Mouse (Mus musculus) liver, embryonic 16.5 days (tissue): ENCODE data around the gene Ntrk2. TPM values are rescaled to one million over a fixed set of nuclear protein-coding genes. Genes with fewer than 3 reads are reported as not detected.

Experiments used
- ATAC-seq: fragments of 200-750 bp; cut with Nextera tagmentation; 2 replicates; pipeline ENCODE4 v1.8.0; 2017; ENCODE audit warnings: low read depth, mild to moderate bottlenecking, moderate number of reproducible peaks, moderate library complexity
- H3K27ac ChIP-seq: fragments of 300-500 bp; sonication (generic); 2 replicates; pipeline ENCODE4 v1.5.1; 2014; ENCODE audit warnings: mild to moderate bottlenecking, low read length
- H3K27me3 ChIP-seq: fragments of 300-500 bp; sonication (generic); 2 replicates; pipeline ENCODE4 v1.6.1; 2014; ENCODE audit warnings: low read depth, low read length, mixed read lengths; ENCODE audit not compliant: control insufficient read depth, insufficient read depth
- H3K36me3 ChIP-seq: fragments of 300-500 bp; sonication (generic); 2 replicates; pipeline ENCODE4 v1.6.1; 2014; ENCODE audit warnings: mild to moderate bottlenecking; ENCODE audit not compliant: control insufficient read depth, insufficient read depth
- H3K4me1 ChIP-seq: fragments of 300-500 bp; sonication (generic); 2 replicates; pipeline ENCODE4 v1.6.1; 2014; ENCODE audit warnings: low read depth, low read length, mixed read lengths; ENCODE audit not compliant: control insufficient read depth
- H3K4me2 ChIP-seq: fragments of 300-500 bp; sonication (generic); 2 replicates; pipeline ENCODE4 v1.6.1; 2014; ENCODE audit warnings: low read depth, low read length, mixed read lengths
- H3K4me3 ChIP-seq: fragments of 300-500 bp; sonication (generic); 2 replicates; pipeline ENCODE4 v1.5.1; 2014; ENCODE audit warnings: low read depth, mild to moderate bottlenecking, low read length
- H3K9ac ChIP-seq: fragments of 300-500 bp; sonication (generic); 2 replicates; pipeline ENCODE4 v1.6.1; 2014; ENCODE audit warnings: low read depth, low read length
- H3K9me3 ChIP-seq: fragments of 300-500 bp; sonication (generic); replicated peaks from 2 replicates; pipeline ENCODE4 v1.6.1; 2016; ENCODE audit warnings: low read length; ENCODE audit not compliant: control insufficient read depth
- whole genome bisulfite sequencing: fragments of 180-500 bp; shearing (Covaris S2); extraction: QIAGEN DNeasy Blood & Tissue Kit; methylation state at CpG from one replicate; pipeline ENCODE4 v1.1.7; 2014; ENCODE audit not compliant: insufficient replicate concordance; 5-methylcytosine and 5-hydroxymethylcytosine counted together
- polyA plus RNA-seq: library from polyadenylated mRNA; unstranded; fragments of >200 nt; fragmentation: Nextera tagmentation; extraction: Ambion mirVana; gene quantifications from 2 replicates; pipeline ENCODE4 v1.2.1, GENCODE M21; 2015

The Ntrk2 gene
- polyA plus RNA-seq, 1 experiment from 2014 or later, result 0.14 TPM

- Histone ChIP-seq H3K27me3 (peaks cover 35% of the 10 kb centered on the region), H3K4me1 (no peaks in the 10 kb centered on the region), H3K27ac (no peak overlapping the region), H3K9ac (no peak overlapping the region), H3K9me3 (no peaks in the 10 kb centered on the region), H3K4me2 (no peak overlapping the region), H3K36me3 (no peaks in the 10 kb centered on the region), H3K4me3 (no peak overlapping the region)
- 0% methylated on average over 1 of the region's 1 CpGs for WGBS
- no peak for ATAC-seq
Observed at GRCm38 (mm10) chr13:58803882-58804281, 2.5 kb upstream of the Ntrk2 start.

GRCm38 (mm10) chr13:58805833-58806232, 536 bp upstream of the Ntrk2 start:
- ATAC-seq, result no peak
- peaks cover 46% of the 10 kb centered on the region for H3K27me3 ChIP-seq
- 80% methylated on average over 11 of the region's 11 CpGs for WGBS

GRCm38 (mm10) chr13:58806896-58807628, 693 bp downstream of the Ntrk2 start:
- Histone ChIP-seq H3K4me3 (peak overlapping the region; percentile 35), H3K9me3 (no peaks in the 10 kb centered on the region), H3K27ac (no peak overlapping the region), H3K9ac (no peak overlapping the region), H3K27me3 (peaks cover 46% of the 10 kb centered on the region), H3K36me3 (no peaks in the 10 kb centered on the region), H3K4me1 (no peaks in the 10 kb centered on the region), H3K4me2 (peak overlapping the region; percentile 47)
- ATAC-seq, result no peak
- 2% methylated on average over 34 of the region's 34 CpGs for WGBS

More at GRCm38 (mm10) chr13:58805833-58806232, 536 bp upstream of the Ntrk2 start:
- Histone ChIP-seq H3K4me3 (no peak overlapping the region), H3K4me1 (no peaks in the 10 kb centered on the region), H3K4me2 (no peak overlapping the region), H3K9me3 (no peaks in the 10 kb centered on the region), H3K36me3 (no peaks in the 10 kb centered on the region), H3K27ac (no peak overlapping the region), H3K9ac (no peak overlapping the region)

DNA sequence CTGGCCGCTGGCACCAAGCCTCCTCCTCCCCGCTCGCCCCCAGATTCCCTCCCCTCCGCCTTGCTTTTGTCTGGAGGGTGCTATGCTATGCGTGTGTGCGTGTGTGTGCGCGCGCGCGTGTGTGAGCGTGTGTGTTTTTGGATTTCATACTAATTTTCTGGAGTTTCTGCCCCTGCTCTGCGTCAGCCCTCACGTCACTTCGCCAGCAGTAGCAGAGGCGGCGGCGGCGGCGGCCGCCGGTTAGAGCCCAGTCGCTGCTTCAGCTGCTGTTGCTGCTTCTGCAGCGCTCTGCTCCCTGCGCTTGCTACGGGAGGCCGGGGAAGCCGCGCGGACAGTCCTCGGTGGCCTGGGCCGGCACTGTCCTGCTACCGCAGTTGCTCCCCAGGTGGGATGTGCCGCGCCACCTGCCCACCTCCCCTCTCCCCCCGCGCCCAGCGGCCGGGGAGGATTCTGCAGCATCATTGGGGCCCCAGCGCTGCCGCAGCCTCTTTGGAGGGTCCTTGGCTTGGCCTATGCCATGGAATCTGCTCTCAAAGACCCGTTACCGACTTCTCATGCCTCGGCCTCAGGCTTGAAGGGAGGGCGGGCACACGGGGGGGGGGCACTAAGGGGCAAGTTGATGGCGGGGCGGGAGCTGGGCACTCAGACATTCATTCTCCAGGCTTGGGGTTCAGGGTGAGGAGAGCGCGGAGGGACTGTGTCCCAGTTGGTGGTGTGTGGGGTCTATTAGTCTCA, 1.4 kb downstream of the Ntrk2 start:
- WGBS, result 2% methylated on average over 50 of the region's 50 CpGs
- ATAC-seq, result no peak
- H3K9ac ChIP-seq, result no peak overlapping the region

GRCm38 (mm10) chr13:58808381-58808821, 2.0 kb downstream of the Ntrk2 start:
- H3K27me3 ChIP-seq, result peaks cover 46% of the 10 kb centered on the region
- no peak overlapping the region for H3K27ac ChIP-seq
- no peak overlapping the region for H3K9ac ChIP-seq
- WGBS, result 2% methylated on average over 32 of the region's 32 CpGs
- no peaks in the 10 kb centered on the region for H3K36me3 ChIP-seq
- no peak for ATAC-seq
- no peaks in the 10 kb centered on the region for H3K9me3 ChIP-seq
- H3K4me3 ChIP-seq, result no peak overlapping the region
- H3K4me1 ChIP-seq, result no peaks in the 10 kb centered on the region
- no peak overlapping the region for H3K4me2 ChIP-seq

More for the DNA sequence above, 1.4 kb downstream of the Ntrk2 start:
- no peaks in the 10 kb centered on the region for H3K4me1 ChIP-seq
- H3K27ac ChIP-seq, result no peak overlapping the region
- peak overlapping the region; percentile 32 for H3K4me3 ChIP-seq
- H3K27me3 ChIP-seq, result peaks cover 46% of the 10 kb centered on the region
- H3K4me2 ChIP-seq, result peak overlapping the region; percentile 47
- no peaks in the 10 kb centered on the region for H3K36me3 ChIP-seq
- no peaks in the 10 kb centered on the region for H3K9me3 ChIP-seq

GRCm38 (mm10) chr13:58809930-58810329, 3.6 kb downstream of the Ntrk2 start:
- H3K4me2 ChIP-seq, result no peak overlapping the region
- H3K4me3 ChIP-seq, result no peak overlapping the region
- H3K9ac ChIP-seq, result no peak overlapping the region
- H3K4me1 ChIP-seq, result no peaks in the 10 kb centered on the region
- no peak overlapping the region for H3K27ac ChIP-seq
- 73% methylated on average over 8 of the region's 8 CpGs for WGBS
- no peak for ATAC-seq
- peaks cover 46% of the 10 kb centered on the region for H3K27me3 ChIP-seq
- no peaks in the 10 kb centered on the region for H3K36me3 ChIP-seq
- H3K9me3 ChIP-seq, result no peaks in the 10 kb centered on the region

DNA sequence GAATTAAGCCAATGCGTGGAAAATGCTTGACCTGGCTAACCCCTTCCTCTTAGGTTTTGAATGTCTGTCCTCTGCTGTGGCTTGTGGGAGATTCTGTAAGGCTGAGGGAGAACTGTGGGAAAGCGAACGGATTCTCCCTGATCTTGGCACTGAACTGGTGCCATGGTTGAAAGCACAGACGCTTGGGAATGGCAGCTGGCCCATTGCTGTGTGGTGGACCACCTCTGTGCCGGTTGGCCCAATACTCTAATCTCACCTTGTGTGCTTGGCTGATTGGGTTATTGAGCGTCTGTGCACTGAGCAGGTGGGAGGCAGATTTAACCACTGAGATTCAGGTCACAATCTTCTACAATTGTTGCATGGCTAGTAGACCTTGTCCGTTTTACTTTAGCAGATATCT, 18.4 kb downstream of the Ntrk2 start:
- WGBS, result 60% methylated on average over 7 of the region's 7 CpGs
- no peak overlapping the region for H3K9ac ChIP-seq

DNA sequence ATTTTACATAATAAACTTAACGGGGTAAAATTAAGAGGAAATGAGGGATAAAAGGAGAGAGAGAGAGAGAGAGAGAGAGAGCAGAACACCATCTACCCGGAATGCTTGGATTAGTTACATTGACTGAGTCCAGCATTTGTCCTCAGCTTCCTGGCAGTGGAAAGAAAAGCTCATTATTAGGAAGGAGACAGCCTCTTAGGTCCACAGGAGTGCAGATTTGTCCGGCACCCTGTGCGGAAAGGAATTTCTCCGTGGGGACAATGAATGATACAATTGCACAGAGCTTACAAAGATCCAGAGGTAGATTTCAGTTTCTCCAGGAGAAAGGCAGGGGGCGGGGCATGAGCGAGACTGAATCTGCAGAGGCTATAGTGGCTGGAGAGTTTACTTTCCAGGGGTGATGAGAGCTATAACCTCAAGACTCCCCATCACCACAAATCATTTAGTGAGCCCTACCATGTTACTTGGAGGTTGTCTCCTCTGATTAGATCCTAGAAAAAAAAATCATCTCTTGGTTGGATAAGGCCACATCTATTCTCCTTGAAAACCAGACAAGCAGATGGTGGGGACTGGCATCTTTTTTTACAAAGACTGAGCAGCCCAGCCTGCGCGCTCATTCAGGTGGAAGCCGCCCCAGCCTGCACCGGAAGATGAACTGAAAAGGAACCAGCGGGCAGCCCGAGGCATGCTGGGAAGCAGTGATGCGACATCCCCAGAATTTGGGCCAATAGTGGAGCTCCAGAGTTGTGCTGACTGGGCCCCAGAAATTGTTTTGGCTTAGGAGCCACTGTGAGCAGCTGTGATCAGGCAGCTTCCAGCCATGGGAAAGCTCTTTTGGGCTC, 20.2 kb downstream of the Ntrk2 start:
- Histone ChIP-seq H3K9me3 (no peaks in the 10 kb centered on the region), H3K4me2 (no peak overlapping the region), H3K27me3 (no peaks in the 10 kb centered on the region), H3K4me3 (no peak overlapping the region), H3K36me3 (no peaks in the 10 kb centered on the region), H3K27ac (no peak overlapping the region), H3K9ac (no peak overlapping the region), H3K4me1 (no peaks in the 10 kb centered on the region)
- WGBS, result 66% methylated on average over 14 of the region's 14 CpGs
- ATAC-seq, result no peak

More for the DNA sequence above, 18.4 kb downstream of the Ntrk2 start:
- Histone ChIP-seq H3K27ac (no peak overlapping the region), H3K36me3 (no peaks in the 10 kb centered on the region), H3K4me3 (no peak overlapping the region), H3K9me3 (no peaks in the 10 kb centered on the region), H3K27me3 (no peaks in the 10 kb centered on the region), H3K4me1 (no peaks in the 10 kb centered on the region), H3K4me2 (no peak overlapping the region)
- ATAC-seq, result no peak
